Mouse (Mus musculus) gastrocnemius, postnatal 10 days (tissue): ENCODE measurements around the gene Apob. TPM values are rescaled to one million over a fixed set of nuclear protein-coding genes. Genes with fewer than 3 reads are reported as not detected.
"Not testable (repeated sequence)": the region's sequence is repeated elsewhere in the genome, so short reads cannot be mapped to it uniquely, and the experiment has no call there.

ENCODE experiments used
- DNase-seq: peaks from one replicate; pipeline ENCODE4 v3.0.0; 2021; ENCODE audit warnings: mixed read lengths
- long read RNA-seq, 2 experiments: library from polyadenylated mRNA; stranded (forward); transcript quantifications; one replicate each; pipeline ENCODE4 v2.0.0; 2021
- total RNA-seq, 2 experiments: library from RNA; stranded (reverse); gene quantifications; 2 replicates each; pipeline ENCODE4 v1.2.3; 2021

The Apob gene
- total RNA-seq, result 1 to 10 TPM in 1 of 2 experiments, under 1 TPM in 1; 0.05 to 1.7 TPM
- long read RNA-seq, experiment 1, result 0 reads
- long read RNA-seq, experiment 2, result 0 reads

GRCm38 (mm10) chr12:7977466-7978189 is at the start of gene Apob:
Gene Apob (plus strand): TSS chr12:7977648.
- DNase-seq, result no peak

- DNase-seq, result no peak
Observed at GRCm38 (mm10) chr12:7932405-7932920, 45.0 kb upstream of the Apob start.

GRCm38 (mm10) chr12:7950098-7950745 is 27.2 kb upstream of the Apob start:
- no peak for DNase-seq

- no peak for DNase-seq
Observed at GRCm38 (mm10) chr12:7958851-7959250, 18.6 kb upstream of the Apob start.

- no peak for DNase-seq
Observed at GRCm38 (mm10) chr12:7959310-7959918, 18.0 kb upstream of the Apob start.

- no peak for DNase-seq
Observed at GRCm38 (mm10) chr12:7962314-7962927, 15.0 kb upstream of the Apob start.

- no peak for DNase-seq
Observed at GRCm38 (mm10) chr12:7967221-7967620, 10.2 kb upstream of the Apob start.

GRCm38 (mm10) chr12:7970301-7970700 is 7.1 kb upstream of the Apob start:
- no peak for DNase-seq

- DNase-seq, result no peak
Observed at GRCm38 (mm10) chr12:7970817-7971216, 6.6 kb upstream of the Apob start.

GRCm38 (mm10) chr12:7971736-7972135 is 5.7 kb upstream of the Apob start:
- no peak for DNase-seq

- DNase-seq, result no peak
Observed at GRCm38 (mm10) chr12:7973773-7974322, 3.6 kb upstream of the Apob start.

- peak; percentile 69 for DNase-seq
Observed at GRCm38 (mm10) chr12:7978190-7978884, 889 bp downstream of the Apob start.

GRCm38 (mm10) chr12:7984411-7984810 is 7.0 kb downstream of the Apob start:
- DNase-seq, result no peak

GRCm38 (mm10) chr12:7990804-7991203 is 13.4 kb downstream of the Apob start:
- peak; percentile 47 for DNase-seq

GRCm38 (mm10) chr12:7991570-7991969 is 14.1 kb downstream of the Apob start:
- no peak for DNase-seq

- no peak for DNase-seq
Observed at GRCm38 (mm10) chr12:8020931-8021330, 43.5 kb downstream of the Apob start.

GRCm38 (mm10) chr12:8029520-8029919 is 52.1 kb downstream of the Apob start:
- no peak for DNase-seq

- DNase-seq, result no peak
Observed at GRCm38 (mm10) chr12:8030057-8030456, 52.6 kb downstream of the Apob start.

GRCm38 (mm10) chr12:8031169-8031568 is 53.7 kb downstream of the Apob start:
- not testable (repeated sequence) for DNase-seq

- DNase-seq, result no peak
Observed at GRCm38 (mm10) chr12:8031595-8032358, 54.3 kb downstream of the Apob start.

- DNase-seq, result no peak
Observed at GRCm38 (mm10) chr12:8032359-8032755, 54.9 kb downstream of the Apob start.
